Mouse (Mus musculus): ENCODE results near the gene Rbm8a. TPM values are rescaled to one million over a fixed set of nuclear protein-coding genes. Genes with fewer than 3 reads are reported as not detected.

Rbm8a gene
- total and polyA plus RNA-seq, 3 experiments: 231 to 363 TPM; not detected in 1

GRCm38 (mm10) chr3:96606618-96607017 is 23.1 kb upstream of the Rbm8a start (continued):
- TF ChIP-seq EP300 (IDR thresholded peaks at IDR 0.05; ENCODE audit: low read depth in 1 of 2, low read length in 2 of 2): peak; percentile 30 to 40; a peak in 1 of 4 replicates
- no peak for TF ChIP-seq HCFC1 (IDR thresholded peaks at IDR 0.05; ENCODE audit: low read depth, low read length)

- no peak for TF ChIP-seq MAX (IDR thresholded peaks at IDR 0.05; ENCODE audit: low read length)
- TF ChIP-seq KAT2A (conservative IDR thresholded peaks at IDR 0.05; ENCODE audit: low read depth, low read length): no peak
- TF ChIP-seq E2F4 (IDR thresholded peaks at IDR 0.05; ENCODE audit: borderline replicate concordance, low read depth, low read length): no peak
- TF ChIP-seq NELFE (IDR thresholded peaks at IDR 0.05; ENCODE audit: low read depth, low read length): no peak
- Histone ChIP-seq H3K4me3 (ENCODE audit: control insufficient read depth in 1 of 2, insufficient read depth in 1 of 2, low read depth in 2 of 2, low read length in 2 of 2) (no peak overlapping the region), H3K36me3 (ENCODE audit: control insufficient read depth in 1 of 2, insufficient read depth in 2 of 2, low read length in 2 of 2) (peaks cover 0 to 11% of the 10 kb centered on the region in 2 experiments; a peak in 2 of 4 replicates), H3K9ac (ENCODE audit: control insufficient read depth, low read depth, low read length, poor library complexity, severe bottlenecking) (no peak overlapping the region), H3K9me3 (replicated peaks; ENCODE audit: insufficient read depth, low read length) (no peaks in the 10 kb centered on the region), H3K27ac (ENCODE audit: control insufficient read depth, low read depth, low read length) (no peak overlapping the region), H3K27me3 (ENCODE audit: control insufficient read depth in 1 of 2, insufficient read depth in 2 of 2, low read length in 2 of 2) (no peaks in the 10 kb centered on the region), H3K79me2 (ENCODE audit: control insufficient read depth, insufficient read depth, low read length, poor library complexity) (no peaks in the 10 kb centered on the region), H3K4me1 (ENCODE audit: control insufficient read depth in 1 of 2, insufficient read depth in 2 of 2, low read length in 2 of 2) (no peaks in the 10 kb centered on the region)
- DNase-seq (ENCODE audit: low read depth, low spot score): no peak
Observed at GRCm38 (mm10) chr3:96617941-96618340, 11.8 kb upstream of the Rbm8a start.

- no peak overlapping the region for H3K27ac ChIP-seq (ENCODE audit: control insufficient read depth, low read depth, low read length)
- peaks cover 3% of the 10 kb centered on the region; the same call in 1 of the 2 replicates for H3K79me2 ChIP-seq (ENCODE audit: control insufficient read depth, insufficient read depth, low read length, poor library complexity)
- no peak for DNase-seq (ENCODE audit: low read depth, low spot score)
- peaks cover 4% of the 10 kb centered on the region in 2 experiments; a peak in 3 of 4 replicates for H3K4me1 ChIP-seq (ENCODE audit: control insufficient read depth in 1 of 2, insufficient read depth in 2 of 2, low read length in 2 of 2)
- H3K9ac ChIP-seq (ENCODE audit: control insufficient read depth, low read depth, low read length, poor library complexity, severe bottlenecking): no peak overlapping the region
- no peak overlapping the region for H3K4me3 ChIP-seq (ENCODE audit: control insufficient read depth in 1 of 2, insufficient read depth in 1 of 2, low read depth in 2 of 2, low read length in 2 of 2)
- no peaks in the 10 kb centered on the region for H3K9me3 ChIP-seq (replicated peaks; ENCODE audit: insufficient read depth, low read length)
- no peaks in the 10 kb centered on the region for H3K27me3 ChIP-seq (ENCODE audit: control insufficient read depth in 1 of 2, insufficient read depth in 2 of 2, low read length in 2 of 2)
- H3K36me3 ChIP-seq (ENCODE audit: control insufficient read depth in 1 of 2, insufficient read depth in 2 of 2, low read length in 2 of 2): peaks cover 0 to 12% of the 10 kb centered on the region in 2 experiments; a peak in 2 of 4 replicates
- no peak for TF ChIP-seq ZNF384 (IDR thresholded peaks at IDR 0.05; ENCODE audit: low read depth, low read length)
- no peak for TF ChIP-seq NELFE (IDR thresholded peaks at IDR 0.05; ENCODE audit: low read depth, low read length)
- no peak for TF ChIP-seq EP300 (IDR thresholded peaks at IDR 0.05; ENCODE audit: low read depth in 1 of 2, low read length in 2 of 2)
- TF ChIP-seq SMC3 (IDR thresholded peaks at IDR 0.05; ENCODE audit: low read depth, low read length): no peak
- no peak for TF ChIP-seq CTCF (IDR thresholded peaks at IDR 0.05 in 2 of 3, conservative IDR thresholded peaks at IDR 0.05 in 1 of 3; ENCODE audit: control insufficient read depth in 1 of 3, insufficient read depth in 1 of 3, low read depth in 2 of 3, low read length in 3 of 3, poor library complexity in 1 of 3, severe bottlenecking in 1 of 3)
- no peak for TF ChIP-seq BHLHE40 (IDR thresholded peaks at IDR 0.05; ENCODE audit: borderline replicate concordance, low read depth, low read length)
- no peak for TF ChIP-seq ELF1 (IDR thresholded peaks at IDR 0.05; ENCODE audit: low read depth, low read length)
- no peak for TF ChIP-seq KAT2A (conservative IDR thresholded peaks at IDR 0.05; ENCODE audit: low read depth, low read length)
- no peak for TF ChIP-seq GABPA (IDR thresholded peaks at IDR 0.05; ENCODE audit: low read depth, low read length)
- TF ChIP-seq ZMIZ1 (IDR thresholded peaks at IDR 0.05; ENCODE audit: low read depth, low read length): no peak
- no peak for TF ChIP-seq MAX (IDR thresholded peaks at IDR 0.05; ENCODE audit: low read length)
- no peak for TF ChIP-seq USF2 (IDR thresholded peaks at IDR 0.05; ENCODE audit: borderline replicate concordance in 1 of 2, insufficient read depth in 1 of 2, low read depth in 1 of 2, low read length in 2 of 2)
- TF ChIP-seq MAZ (IDR thresholded peaks at IDR 0.05; ENCODE audit: low read depth, low read length): no peak
Observed at GRCm38 (mm10) chr3:96623201-96623600, 6.5 kb upstream of the Rbm8a start.

Measured in MEL (cell line).